Mouse (Mus musculus) right cerebral cortex, postnatal 36 days (tissue): ENCODE measurements around the gene Chd9.

Source experiments
- DNase-seq, 2 experiments: peaks; one replicate each; pipeline ENCODE4 v3.0.0; 2022; ENCODE audit warnings: low spot score in 2 of 2, mixed read lengths in 1 of 2

The Chd9 gene

DNA sequence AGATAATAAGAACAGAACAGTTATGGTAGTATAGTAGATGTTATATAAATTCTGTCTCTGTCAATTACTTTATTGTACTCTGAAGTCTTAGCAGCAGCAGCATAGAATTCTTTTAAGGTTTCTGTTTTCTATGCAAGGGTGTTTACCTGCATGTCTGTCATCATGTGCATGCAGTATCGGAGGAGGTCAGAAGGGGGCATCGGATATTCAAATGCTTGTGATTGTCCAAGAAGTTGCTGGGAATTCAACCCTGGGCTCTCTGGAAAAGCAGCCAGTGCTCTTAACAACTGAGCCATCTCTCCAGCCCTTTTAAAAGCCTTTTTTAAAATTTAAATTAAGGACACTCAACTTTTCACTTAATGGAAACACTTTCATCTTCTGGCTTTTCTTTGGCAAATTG, 251.5 kb downstream of the Chd9 start:
- no peak for DNase-seq

DNA sequence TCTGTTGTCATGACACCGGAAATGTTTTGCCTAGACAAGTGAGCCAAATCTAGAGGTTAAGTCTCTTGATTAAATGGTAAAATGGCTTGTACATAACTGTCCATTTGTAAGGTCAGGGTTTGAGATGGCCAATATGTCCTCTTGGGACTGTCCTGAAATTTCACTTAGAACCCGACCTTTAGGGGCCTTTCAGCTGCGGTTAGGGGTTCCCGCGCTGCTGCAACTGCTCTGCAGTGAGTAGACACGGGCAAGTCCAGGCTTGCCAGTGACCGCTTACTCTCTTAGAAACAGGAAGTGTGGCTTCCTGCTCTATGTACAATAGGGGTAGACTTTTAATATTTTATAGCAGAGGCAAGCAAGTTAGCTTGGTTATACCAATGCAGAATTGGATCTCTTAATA, 253.8 kb downstream of the Chd9 start:
- DNase-seq: no peak

DNA sequence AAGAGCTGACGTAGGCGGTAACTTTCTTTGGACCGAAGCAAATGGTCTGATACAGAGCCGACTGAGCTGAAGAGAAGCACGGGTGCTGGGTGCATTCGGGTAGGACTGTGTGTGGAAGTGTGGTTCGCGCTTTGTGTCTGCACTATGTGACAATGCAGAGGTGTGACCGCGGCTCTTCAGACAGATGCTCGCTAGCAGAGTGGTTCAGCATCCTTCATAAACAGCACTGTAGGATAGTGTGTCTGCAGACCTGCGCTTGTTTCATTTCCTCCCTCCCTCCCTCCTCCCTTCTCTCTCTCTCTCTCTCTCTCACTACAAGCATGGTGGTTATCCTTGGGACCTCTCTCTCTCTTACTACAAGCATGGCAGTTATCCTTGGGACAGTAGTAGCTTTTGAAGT, 254.3 kb downstream of the Chd9 start:
- DNase-seq: no peak

DNA sequence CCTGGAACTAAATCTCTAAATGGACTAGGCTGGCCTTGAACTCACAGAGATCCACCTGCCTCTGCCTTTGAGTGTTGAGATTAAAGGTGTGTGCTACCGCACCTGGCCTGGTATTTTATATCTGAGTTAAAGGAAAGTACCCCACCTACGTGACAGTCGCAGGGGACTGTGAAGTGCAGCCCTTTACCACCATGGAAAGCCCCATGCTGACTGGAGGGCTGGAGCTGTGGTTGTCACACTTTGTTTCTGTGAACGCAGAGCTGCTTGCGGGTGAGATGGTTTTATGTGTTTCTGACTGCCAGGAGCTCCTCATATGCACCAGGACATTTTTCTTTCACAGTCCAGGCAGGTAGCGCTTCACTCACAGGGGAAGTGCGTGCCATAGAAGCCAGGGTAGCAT, 260.3 kb downstream of the Chd9 start:
- no peak for DNase-seq

DNA sequence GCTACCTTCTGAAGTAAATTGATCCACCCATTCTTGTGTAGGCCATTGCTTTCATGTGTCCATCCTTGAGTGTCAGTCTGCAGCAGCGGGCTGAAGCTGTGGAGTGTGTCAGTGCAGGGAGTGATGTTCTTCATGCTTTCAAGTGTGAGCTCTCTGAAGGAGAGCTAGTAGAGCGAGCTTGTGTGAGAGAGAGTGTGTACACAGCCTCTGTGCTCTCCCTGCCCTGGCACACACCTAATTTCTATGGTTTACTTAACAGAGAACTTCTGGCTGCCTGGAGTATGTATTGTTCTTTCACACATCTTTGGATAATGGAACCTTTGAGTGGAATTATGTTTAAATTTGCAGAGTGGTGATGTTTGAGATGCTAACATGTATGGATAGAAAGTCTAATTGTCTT, 261.4 kb downstream of the Chd9 start:
- no peak for DNase-seq

DNA sequence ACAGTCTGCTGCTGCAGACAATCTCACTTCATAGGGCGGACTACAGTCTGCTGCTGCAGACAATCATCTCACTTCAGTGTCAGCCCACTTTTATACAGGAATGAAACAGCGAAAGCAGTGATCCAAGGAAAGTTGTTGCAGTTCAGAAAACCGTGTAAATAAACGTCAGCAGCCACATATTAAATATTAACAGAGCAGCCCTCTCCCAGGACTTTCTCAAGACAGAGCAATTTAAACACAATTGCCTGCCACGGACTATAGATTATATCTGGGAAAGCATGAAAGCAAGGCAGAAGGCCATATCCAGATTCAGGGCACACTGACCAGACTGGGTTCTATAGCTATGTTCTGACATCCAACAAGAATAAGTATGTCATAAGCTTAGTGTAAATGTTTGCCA, 266.0 kb downstream of the Chd9 start:
- DNase-seq: no peak

DNA sequence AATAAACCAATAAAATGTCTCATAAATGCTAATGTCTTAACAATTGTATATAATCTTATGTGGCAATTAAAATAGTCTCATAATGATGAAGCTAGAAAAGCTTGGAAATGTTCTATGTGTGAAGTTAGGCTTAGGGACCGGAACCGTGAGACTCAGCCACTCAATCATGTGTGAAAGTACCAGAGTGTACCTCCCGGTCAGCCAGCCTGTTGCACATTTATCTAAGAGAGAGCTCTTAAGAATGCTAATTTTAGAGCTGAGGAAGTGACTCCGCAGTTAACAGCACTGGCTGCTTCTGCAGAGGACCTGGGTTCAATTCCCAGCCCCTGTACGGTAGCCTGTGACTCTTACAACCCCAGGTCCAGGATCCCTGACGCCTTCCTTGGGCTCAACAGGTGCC, 270.0 kb downstream of the Chd9 start:
- no peak for DNase-seq
